Mouse (Mus musculus): ENCODE results near the gene Fnip2. TPM values are rescaled to one million over a fixed set of nuclear protein-coding genes. Genes with fewer than 3 reads are reported as not detected.
"Not testable (repeated sequence)": the region's sequence is repeated elsewhere in the genome, so short reads cannot be mapped to it uniquely, and the experiment has no call there.

Gene Fnip2
- 10 to 100 TPM; 17.8 to 19.4 TPM for total RNA-seq (2021)

DNA sequence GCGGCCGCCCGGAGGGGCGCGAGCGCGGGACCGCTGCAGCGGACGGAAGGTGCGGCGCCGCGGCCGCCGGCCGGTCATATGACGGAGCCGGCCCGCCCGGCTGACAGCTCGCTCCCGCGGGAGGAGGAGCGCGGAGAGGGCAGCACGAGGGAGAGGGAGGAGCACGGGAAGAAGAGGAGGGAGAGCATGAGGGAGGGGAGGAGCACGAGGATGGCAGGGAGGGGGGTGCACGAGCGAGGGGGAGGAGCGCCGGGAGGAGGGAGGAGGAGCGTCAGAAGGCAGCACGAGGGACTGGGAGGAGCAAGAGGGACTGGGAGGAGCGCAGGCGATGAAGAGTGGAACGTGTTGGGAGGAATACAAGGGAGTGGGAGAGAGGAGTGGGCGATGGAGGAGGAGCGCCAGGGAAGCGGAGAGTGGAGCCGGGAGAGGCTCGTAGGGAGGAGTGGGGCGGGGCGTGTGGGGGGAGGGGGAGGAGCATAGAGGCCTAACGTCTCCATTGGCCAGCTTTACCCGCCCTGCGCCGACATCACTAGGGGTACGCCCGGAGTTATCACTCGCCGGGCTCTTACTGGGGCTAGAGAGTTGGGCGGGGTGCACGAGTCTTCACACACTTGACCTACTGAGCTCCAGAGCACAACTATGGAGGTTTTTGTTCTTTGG is at the start of gene Fnip2:
TSS of gene Fnip2 (minus strand) at position 94 of the 660 bp plus-strand sequence.
- DNase-seq, result peak; percentile 88

DNA sequence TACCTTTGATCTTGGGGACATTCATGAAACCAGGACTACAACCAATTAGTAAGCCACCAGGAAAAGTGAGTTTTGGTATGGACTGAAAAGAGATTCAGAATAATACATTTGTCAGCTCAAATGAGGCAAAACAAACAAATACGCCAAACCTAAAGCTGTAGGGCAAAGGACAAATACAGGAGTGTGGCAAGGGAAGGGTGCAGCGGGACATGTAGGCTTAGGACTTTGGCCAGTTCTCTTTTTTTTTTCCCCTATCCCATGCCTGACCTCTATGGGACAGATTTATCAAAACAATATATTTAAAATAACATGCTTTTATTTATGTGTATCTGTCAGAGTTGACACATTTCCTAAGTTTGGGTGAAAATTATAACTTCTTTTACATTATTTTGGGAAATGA is 42.3 kb upstream of the Fnip2 start:
- no peak for DNase-seq

DNA sequence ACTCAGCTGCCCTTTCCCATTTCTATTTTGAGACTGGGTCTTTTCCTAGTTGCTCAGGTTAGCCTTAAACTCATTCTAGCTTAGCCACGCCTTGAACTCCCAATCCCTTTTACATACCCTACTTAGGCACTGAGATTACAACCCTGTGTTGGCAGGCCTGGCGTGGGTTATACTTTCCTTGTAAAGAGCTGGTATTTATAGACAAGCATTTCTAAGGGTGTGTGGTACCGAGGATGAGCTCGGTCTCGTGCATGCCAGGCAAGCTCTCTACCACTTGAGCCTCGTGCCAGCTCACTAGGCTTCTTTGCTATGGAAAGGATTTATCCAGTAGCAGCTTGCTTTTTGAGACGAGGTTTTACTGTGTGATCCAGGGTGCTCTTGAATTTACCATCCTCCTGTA is 27.9 kb upstream of the Fnip2 start:
- peak; percentile 21 for DNase-seq

DNA sequence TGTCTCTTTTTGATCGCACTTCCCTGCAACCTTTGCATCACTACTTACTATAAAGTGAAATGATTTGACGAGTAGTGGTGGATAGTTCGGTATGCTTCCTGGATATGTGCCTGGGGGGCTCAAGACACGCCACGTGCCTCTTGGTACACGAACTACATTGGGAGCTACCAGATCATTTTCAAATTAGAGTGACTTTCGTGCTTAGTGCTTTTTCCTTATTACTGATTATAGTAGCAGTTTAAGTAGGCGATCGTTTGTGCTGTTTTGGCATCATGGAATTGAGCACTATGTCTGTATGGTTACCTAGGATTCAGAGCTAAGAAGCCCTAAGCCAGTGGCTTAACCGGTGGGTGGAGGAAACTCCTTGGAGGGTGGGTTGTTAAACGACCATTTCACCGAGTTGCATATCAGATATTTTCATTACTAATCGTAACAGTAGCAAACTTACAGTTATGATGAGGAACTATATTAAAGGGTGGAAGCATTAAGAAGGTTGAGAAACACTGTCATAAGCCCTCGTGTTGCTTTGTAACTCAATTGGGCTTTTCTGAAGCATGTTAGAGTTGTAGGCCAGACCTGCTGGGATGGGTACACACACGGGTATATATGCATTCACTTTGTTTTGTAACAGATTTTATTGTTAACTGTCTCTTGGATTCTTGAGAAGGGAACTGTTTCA is 24.3 kb upstream of the Fnip2 start:
- DNase-seq, result no peak

DNA sequence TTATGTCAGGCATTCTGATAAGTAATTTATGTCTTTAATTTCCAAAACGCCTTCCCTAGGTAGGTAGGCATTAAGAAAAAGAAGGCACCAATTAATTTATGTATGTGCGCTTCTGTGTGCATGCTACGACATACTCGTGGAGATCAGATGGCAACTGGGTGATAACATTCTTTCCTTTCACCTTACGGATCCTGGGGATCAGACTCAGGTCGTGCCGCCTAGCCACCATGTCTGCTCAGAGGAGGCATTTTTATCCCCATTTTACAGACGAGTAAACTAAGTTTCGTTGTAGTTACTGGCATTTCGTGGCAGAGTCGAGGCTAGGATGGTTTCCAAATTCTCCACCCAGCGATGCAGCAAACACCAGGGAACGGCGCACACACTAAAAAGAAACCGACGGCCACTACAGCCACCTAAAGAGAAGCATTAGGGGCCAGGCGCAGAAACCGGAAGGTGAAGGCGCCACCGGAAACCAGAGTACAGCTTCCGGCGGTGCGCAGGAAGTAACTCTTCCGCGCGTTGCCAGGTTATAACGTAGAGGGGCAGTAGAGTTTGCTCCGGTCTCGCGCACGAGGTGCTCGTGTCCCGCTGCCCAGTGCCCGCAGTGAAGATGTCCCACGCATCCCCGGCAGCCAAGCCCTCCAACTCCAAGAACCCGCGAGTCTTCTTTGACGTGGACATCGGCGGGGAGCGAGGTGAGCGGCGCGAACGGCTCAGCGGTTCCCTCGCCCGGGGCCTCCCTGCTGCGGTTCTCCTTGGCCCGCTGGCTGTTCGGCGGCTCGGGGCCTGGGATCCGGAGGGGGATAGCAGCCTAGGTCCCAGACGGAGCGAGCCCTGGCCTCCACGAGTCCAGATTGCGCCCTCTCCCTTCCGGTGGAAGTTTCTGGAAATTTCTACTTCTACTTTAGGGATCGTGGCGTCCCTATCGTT is 23.5 kb upstream of the Fnip2 start, which contains the start of gene Ppid:
TSS of gene Ppid (plus strand) at position 480 of the 930 bp plus-strand sequence.
- DNase-seq, result peak; percentile 80

DNA sequence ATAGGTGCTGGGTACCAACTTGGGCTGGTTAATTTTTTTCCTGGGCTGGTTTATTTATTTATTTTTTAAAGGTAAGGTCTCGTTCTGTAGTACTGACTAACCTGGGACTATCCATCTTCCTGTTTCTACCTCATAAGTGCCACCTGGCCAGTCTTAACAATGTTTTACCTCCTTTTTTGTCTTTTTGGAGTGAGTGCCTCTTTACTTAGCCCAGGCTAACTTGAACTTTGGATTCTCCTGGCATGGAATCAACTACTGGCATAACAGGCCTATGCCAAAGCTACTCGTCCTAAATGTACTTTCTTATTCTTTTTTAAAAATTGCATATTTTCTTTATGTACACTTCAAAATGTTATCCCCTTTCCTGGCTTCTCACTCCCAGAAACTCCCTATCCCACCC is 22.1 kb upstream of the Fnip2 start:
- no peak for DNase-seq

DNA sequence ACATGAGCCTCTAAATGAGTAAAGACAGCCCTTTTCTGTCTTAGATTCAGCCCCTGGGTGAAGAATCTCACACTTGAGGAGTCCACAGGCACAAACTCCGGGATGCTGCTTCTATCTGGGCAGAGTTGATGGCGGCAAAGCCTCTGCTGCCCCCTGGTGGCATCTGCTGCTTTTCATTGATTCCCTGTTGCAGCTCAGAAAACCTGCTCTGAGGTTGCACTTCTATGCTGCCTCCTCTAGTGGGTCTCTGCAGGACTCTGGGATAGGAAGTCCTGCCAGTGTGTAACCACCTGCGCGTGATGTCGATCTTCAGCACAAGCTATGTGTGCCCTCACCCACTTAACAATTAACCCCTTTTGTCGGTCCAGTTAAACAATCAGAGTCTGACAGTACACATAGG is 19.2 kb upstream of the Fnip2 start:
- DNase-seq, result peak; percentile 94

DNA sequence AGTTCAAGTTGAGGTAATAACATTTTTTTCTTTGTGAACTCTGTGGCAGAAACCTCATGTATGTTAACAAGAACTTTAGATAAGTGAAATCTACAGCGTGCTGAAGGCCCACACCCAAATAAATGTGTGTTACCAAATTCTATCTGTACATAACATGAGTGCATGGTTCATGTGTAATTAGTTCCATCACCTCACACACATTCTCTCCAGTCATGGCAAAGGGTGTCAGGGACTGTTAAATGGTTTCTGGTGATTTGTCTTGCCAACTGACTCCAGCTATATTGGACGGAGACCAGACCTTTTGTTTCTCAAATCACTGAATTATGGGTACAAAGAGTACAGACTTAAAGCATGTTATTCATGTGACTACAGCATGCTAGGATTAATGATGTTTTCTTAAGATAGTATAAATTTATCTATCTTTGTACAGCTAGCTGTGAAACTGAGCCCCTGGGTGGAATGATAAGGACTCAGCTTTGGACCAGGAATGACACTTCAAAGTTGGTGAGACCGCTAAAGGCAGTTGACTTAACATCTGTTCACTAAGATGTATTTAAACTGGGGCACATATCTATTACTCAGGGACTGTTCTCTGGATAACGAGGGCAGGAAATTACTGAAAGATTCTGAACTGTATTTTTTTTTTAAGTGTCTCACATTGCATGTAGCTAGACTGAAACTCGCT is 12.4 kb upstream of the Fnip2 start:
- DNase-seq, result no peak

DNA sequence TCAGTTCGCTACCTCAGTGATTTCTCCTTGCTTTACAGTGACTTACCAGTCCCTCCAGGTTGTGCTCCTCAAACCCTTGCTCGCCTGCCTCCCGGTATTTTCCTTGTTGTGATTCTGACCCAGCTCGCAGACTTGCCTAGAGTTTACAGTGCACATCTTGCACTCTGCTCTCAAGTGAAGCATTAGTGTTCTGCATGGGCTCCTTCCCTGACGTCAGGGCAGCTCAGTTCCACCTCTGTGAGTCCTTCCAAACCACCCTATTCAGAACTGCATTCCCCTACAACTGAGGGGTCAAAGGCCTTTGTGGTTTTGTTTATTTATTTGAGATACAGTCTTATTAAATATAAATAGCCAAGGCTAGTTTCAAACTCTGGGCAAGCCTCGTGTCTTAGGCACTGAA is 10.6 kb upstream of the Fnip2 start:
- no peak for DNase-seq

DNA sequence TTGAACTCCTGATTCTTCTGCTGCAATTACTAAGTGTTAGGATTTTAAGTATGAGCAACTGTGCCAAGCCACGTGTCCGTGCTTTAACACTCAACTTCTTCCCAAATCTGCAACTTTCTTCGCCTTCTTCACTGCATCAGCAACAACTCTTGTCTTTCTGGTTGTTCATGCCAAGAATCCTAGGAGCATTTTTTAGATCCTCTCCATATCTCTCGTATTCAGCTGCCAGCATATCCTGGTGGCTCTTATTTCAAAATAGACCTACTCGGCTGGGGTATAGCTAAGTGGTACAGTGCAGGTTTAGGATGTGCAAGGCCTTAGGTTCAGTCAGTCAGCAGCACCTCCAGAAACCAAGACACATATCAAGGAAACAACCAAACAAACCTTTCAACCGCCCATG is 10.0 kb upstream of the Fnip2 start:
- DNase-seq, result no peak

DNA sequence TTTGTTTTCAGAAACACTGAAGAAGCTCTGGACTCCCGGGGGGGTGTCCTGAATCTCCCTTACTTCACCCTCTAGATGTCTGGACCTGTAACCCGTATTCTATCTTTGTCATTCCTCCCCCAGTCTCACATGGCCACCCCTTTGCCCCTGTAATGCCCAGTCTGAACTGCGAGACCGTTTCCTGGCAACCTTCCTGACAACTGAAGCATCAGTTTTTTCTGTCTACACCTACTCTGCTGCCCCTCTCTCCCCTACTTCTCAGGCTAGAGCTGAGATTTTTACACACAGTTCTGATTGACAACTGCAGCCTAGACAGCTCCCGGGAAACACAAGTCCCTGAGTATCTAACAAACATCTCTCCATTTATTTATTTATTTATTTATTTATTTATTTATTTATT is 9.3 kb upstream of the Fnip2 start:
- no peak for DNase-seq

DNA sequence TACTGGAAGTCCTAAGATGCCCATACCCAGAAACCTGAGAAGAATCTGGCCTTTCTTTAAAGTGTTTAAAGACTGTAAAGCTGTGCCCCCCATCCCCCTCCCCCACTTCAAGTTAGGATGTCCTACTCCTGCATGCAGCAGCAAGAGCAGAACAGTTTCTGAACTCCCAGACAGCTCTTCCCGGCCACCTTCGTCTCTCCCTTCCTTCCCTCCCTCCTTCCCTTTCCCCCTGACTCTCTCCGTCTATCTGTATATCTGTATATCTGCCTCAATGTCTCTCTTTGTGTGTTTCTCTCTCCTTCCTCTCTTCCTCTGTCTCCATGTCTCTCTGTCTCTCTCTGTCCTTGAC is 8.8 kb upstream of the Fnip2 start:
- no peak for DNase-seq

DNA sequence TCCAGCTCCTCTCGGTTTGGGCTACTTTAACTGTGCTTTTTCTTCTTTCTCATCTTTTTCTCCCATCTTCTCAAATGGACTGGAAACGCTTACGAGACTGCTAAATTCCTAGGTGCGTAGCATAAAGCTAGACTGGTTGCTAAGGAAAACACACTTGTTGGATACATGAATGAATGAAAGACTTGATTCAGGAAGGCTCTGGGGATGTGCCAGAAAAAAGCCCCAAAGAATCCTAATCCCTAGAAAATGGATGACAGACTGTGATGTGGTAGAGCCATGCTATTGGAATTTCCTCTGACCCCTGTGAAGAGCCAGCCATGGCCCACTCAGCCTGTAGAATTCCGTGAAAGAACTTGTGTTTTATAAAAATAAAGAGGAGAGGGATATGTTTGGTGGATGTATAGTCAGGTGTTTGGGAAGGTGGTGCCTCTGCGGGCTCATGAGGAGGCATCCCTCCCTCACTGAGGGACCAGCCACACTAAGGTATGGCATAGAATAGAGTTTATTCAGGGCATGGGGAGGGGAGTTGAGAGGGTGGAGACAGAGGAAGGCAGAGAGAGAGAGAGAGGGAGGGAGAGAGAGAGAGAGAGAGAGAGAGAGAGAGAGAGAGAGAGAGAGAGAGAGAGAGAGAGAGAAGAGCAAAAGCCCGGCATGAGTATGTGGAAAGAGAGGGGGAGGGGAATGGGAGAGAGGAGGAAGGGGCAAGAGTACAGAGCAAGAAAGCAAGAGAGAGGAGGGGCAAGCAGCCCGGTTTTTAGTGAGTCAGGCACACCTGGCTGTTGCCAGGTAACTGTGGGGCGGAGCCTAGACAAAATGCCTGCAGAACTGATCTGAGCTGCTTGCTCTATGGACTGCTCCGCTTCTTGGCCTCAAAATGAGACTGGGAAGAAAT is 8.2 kb upstream of the Fnip2 start:
- no peak for DNase-seq

DNA sequence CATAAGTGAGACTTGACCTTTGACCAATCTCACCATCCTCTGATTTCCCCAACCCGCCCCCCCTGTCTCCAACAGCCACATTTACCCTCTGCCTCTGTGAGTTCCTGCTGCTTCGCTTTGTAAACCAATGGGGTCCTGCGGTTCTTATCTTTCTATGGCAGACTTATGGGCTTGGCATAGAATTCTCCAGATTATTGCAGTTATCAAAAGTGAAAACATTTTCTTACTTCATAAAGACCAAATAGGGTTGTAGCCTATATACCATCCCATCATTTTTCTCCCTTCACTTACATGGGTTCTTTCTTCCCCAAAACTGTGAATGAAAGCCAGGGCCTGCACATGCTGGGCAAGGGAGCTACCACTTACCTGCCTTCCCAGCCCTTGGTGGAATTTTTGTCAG is 6.7 kb upstream of the Fnip2 start:
- no peak for DNase-seq

DNA sequence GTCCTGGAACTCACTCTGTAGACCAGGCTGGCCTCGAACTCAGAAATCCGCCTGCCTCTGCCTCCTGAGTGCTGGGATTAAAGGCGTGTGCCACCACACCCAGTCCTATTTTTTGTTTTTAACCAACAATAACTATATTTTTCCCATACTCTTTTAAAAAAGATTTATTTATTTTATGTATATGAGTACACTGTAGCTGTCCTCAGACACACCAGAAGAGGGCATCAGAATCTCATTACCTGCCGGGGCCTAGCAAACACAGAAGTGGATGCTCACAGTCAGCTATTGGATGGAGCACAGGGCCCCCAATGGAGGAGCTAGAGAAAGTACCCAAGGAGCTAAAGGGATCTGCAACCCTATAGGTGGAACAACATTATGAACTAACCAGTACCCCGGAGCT is 5.8 kb upstream of the Fnip2 start:
- DNase-seq, result not testable (repeated sequence)

DNA sequence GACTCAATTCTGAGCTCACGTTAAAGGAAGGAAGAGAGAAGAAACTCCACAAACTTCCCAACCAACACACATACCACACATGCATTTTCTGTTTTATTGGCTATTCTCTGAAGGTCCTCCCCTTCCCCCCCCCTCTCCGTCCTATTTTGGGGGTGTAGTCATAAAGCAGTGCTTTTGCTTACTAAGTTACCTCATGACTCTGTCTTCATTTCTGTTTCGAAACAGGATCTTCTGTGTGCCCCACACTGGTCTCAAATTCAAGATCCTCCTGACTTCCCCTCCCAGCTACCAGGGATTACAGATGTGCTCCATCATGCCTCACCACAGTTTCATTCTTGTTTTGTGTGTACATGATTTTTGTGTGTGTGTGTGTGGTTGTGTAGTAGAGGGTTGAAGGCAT is 4.8 kb upstream of the Fnip2 start:
- no peak for DNase-seq

DNA sequence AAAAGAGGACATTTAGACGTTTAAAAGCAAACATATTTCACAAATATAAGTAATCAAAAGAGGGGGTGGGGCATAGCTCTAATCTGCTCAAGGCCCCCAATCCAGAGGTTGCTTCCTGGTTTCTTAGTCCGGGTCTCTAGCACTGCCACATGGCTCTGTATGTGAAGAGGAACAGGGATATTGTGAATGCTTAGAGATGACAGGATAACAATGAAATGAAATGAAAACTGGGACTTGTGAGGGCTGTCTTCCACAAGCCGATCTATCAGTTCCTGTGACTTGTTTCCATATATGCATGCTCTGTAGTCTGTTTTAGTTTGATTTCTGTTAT is 1.7 kb upstream of the Fnip2 start:
- DNase-seq, result no peak

DNA sequence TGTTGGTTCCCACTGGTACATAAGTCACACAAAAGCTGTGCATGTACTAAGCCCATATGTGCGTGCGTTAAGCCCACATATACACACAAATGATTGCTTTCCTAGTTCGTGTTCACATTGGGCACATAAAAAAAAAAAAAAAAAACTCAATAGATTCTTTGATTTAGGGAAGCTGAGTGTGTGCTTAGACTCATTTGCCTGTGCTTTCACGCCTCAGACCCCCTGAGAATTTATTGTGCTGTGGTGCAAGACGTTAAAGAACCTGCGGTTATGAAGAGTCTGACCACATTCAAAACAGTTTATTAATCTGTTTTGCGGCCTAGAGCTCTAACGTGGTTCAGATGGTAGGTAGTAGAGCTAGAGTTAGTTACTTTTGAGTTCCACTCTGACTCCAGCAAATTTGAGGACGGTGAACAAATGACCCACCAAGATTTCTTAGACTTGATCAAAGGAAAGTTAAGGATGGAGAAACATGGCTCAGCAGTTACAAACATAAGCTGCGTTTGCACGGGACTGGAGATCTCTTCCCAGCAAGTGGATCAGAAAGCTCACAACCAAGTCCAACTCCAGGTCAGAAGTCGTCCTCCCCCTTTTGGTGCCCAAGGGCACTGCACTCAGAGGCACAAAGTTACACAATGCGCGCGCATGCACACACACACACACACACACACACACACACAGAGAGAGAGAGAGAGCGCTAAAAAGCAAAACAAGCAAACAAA is 1.2 kb upstream of the Fnip2 start:
- DNase-seq, result no peak

DNA sequence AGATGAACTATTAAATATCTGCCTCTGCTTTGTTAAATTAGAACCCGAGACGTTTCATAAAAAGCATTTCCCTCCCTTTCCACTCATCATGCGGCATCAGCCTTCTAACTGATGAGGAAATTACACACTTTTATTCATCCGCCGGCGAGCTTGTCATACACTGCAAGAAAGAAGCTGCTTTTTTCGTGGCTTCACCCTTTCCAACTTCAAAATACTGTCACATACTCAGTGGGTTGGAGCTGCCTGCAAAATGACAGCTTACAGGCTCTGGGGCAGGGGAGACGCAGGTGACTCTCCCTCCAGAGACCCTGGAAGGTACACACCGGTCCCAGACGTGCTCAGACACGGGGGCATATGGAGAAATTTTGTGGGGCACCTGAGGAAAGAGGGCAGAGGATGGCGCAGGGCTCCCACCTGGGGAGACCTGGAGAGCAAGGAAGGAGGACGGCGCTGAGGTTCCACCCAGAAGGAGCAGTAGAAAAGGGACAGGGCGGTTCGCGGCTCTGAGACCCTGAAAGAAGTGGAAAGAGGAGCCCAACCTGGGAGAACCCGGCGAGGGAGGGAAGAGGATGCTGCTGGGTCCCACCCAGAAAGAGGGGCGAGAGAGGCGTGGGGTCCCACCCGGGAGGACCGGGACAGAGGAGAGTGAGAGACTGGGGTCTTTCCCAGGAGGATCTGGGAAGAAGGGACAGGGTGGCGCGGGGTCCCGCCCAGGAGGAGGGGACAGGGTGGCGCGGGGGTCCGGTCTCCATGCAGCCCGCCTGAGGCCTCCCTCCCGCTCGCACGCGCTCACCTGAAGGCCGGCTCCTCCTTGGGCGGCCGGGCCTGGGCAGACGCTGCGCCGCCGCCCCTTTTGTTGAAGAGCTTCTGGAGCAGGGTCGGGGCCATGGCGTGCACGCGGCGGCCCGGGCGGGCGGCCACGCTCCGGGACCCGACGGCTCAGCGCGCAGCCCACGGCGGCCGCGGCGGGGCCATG is 592 bp downstream of the Fnip2 start:
- DNase-seq, result no peak
